Mouse (Mus musculus): ENCODE data around the gene Rpl37.
A peak's percentile ranks its signal among the peaks of the same experiment; 100 is the strongest.

DNA sequence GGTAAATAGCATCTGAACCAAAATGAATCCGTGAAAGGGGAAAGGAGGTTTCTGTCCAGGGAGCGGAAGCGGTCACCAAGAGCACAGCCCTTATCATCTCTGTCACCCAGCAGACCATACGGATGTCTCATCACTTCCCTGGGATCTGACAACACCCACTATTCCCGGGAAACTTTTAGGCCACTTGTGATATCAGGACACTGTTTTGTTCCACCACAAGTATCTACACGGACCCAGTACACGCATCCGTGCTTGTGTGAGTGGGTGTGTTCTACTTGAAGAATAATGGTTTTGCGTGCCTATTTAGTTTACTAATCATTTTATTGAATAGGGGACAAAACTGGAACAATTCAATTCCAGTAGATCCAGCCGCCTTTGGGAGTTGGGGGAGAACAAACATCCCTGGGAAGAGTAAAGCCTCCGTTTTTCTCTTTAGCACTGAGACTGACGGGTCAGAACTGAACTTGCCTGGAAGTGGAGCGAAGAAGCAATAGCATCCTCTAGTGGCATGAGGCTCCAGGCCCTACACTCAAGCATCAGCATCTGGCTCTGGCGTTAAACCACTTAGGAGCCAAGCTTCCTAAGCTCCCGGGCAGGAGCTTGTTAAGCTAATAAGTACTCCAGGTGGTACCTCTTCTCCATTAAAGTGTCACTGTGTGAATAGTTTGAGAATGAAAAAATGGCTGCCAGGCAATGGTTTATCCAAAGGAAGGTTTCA, 47.5 kb upstream of the Rpl37 start:
- TF ChIP-seq POLR2A (IDR thresholded peaks at IDR 0.05; ENCODE audit: borderline replicate concordance, insufficient read depth, low read length) (no peak), CTCF (IDR thresholded peaks at IDR 0.05; ENCODE audit: borderline replicate concordance, insufficient read depth, low read depth, low read length) (peak; percentile 86)

All from cerebellum, adult 2 months (tissue).